Mouse (Mus musculus) stomach, postnatal 0 days (tissue): ENCODE results near the gene Htr6.

Source experiments
- CTCF ChIP-seq: IDR thresholded peaks from 2 replicates; pipeline ENCODE4 v1.5.1; 2016; ENCODE audit warnings: antibody characterized with exemption, low read depth, mild to moderate bottlenecking, moderate library complexity
- EP300 ChIP-seq: optimal IDR thresholded peaks from 2 replicates; pipeline ENCODE3; 2016; ENCODE audit warnings: antibody characterized with exemption

DNA sequence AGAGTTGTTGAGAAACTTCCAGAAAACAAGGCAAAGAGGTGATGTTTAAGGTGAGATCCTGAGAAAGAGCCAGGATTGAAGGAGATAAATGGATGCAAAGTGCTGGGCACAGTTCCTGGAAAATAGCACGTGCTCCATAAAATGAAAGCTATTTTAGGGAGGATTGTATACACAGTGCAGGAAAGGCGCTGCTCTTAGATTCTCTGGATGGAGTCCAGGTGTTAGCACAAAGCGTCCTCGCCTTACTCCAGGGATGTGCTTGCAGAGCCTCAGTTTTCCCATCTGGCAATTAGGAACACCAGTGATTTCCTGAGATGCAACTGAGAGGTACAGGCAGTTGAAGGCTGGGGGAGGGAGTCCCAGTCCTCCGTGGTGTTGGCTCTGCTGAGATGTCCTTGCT, 20.8 kb upstream of the Htr6 start:
- TF ChIP-seq CTCF (no peak), EP300 (no peak)
